Mouse (Mus musculus) left cerebral cortex, adult 18-20 months (tissue): ENCODE measurements at regions not wholly inside any gene's neighbourhood (a gene's known extent, or its start where the extent isn't known, plus 50 kb on each side); places are given as distances from the start of the nearest gene placed in this dataset.

Experiments used
- DNase-seq, 2 experiments: peaks; one replicate each; pipeline ENCODE4 v3.0.0; 2021 to 2022; ENCODE audit warnings: low spot score in 2 of 2, mixed read lengths in 1 of 2

DNA sequence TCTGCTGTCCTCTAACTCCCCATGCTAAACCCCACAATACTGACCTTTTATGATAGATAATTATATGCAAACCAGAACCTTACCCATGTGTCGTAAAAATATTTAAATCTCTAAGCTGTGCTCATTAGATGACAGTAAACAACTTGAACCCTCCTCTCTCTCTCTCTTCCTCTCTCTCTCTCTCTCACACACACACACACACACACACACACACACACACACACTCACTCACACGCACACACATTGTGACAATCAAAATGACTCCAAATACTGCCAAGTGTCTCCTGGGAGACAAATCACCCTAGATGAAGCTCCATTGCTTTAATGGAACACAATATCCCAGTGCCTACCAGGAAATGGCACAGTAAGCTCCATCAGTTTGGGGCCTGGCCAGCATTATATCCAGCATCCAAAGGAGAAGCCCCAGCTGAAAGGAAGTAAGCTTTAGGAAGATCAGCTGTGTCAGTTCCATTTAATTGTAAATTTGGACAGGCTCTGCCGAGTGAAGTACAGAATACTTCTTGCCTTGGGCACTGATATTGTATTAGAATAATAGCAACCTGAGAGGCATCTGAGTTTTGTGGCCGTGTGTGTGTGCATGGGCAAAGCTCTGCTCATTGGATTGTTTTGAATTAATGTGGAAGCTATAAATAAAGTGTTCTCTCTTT lies 220.7 kb downstream of the Fam84b start:
- DNase-seq, result no peak

DNA sequence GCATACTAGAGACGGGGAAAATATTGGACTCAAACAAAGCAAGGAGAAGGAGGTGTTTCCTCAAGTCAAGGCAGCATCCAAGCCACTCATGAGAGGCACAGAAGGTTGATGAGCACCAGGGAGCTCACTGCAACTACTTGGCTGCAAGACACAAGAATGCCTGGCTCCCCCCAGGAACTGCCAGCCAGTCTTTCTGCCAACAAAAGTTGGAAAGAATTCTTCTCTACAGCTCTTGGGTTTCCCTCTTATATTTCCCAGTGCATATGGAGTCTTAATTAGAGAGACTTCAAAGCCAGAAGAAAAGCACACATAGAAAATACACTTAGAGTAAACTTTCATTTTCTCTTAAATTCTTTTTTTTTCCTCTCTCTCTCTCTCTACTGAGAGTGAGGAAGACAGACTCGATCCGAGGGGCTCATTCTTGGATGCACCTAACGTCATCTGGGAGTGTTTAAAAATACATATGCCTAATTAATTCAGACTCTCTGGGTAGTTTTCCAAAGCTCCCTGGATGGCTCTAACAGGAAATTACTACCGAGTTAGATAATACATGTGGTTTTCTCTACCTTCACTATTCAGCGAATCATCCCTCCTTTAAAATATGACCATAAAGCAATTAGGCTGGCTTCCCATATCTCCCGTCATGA lies 222.7 kb downstream of the Fam84b start:
- DNase-seq, result peak; percentile 3 to 17

DNA sequence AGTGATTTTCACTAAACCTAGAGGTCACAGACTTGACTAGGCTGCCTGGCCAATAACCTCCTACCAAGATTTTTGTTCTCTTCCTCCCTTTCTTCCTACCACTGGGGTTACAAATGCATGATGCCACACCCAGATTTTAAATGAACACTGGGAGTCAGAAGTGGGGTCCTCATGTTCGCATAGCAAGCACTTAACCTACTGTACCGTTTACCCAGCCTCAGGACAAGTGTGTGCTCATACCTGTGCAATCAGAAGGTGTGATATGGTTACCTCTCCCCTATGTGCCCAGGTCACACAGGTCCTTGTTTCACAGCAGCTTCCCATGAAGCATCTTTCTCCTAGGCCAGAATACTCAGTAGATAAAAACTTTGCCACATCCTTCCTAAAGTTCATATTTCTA lies 234.8 kb downstream of the Fam84b start:
- DNase-seq, result no peak

DNA sequence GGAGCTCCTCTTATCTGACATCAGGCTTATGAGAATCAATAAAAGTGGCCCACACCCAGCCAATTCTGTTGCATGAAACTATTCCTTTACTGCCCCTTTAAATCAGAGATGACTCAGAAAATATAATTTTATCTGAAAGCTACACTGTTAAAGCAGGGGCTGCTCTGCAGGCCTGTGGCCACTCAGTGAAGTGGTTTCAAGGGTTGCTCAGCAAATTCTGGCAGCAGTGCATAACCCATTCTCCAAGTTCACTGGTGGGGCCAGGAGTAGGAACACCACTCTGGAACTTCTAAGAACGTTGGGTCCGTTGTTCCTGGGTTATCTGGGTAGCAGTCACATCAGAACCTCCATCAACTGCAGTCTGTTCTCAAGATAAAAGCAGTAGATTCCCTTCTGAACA lies 236.2 kb downstream of the Fam84b start:
- no peak for DNase-seq

DNA sequence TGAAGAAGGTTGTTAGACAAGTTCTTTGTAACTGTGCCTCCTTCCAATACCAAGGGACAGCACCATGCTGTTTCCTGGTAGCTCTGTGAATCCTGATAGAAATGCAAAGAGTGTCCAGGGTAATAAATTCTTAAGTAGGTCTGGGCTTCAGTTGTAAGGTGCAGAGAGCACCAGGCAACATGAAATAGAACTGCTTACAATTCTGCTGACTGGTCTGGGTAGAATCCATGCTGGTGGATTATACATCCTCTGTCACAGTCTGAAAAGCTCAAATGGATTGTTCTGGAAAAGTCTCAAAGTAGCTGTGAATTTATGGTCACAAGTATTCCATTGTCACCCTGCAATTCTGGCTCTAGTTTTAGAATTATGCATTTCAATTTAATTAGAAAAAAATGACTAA lies 251.7 kb downstream of the Fam84b start:
- DNase-seq, result no peak

DNA sequence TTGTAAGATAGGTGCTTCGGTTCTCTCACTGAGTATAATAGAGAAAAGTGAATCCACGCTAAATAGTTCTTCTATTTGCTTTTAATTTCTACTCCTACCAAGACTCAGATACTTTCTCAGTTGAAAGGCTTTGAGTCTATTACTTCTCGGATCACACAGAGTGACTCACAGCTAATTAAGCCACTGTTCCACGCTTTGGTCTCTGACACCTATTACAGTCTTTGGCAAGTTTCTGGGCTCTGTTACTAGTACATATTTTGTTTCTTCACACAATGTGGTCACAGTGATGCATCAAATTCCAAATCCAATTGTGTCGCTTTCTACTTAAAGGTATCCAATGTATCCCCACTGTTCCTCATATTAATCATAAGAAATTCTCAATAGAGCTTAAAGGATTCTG lies 276.5 kb downstream of the Fam84b start:
- DNase-seq, result no peak

DNA sequence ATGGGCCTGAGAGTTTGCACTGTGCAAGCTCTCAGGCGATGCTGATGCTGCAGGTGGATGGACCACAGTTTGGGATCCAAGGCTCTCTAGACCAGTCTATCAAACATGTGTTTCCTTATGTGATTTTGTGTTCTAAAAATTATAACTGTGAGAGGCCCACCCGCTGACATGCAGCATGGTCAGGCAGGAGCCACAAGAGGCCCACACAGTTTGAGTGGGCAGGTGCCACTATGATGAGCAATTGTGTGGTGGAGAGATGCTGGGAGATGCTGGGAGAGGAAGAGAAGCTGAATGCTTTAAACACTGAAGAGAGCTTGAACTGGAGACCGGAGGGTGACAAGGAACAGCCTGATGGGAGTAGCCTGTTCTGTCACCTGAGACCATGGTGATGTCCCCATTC lies 287.3 kb downstream of the Fam84b start:
- DNase-seq, result peak in 1 of 2 experiments; percentile 16

DNA sequence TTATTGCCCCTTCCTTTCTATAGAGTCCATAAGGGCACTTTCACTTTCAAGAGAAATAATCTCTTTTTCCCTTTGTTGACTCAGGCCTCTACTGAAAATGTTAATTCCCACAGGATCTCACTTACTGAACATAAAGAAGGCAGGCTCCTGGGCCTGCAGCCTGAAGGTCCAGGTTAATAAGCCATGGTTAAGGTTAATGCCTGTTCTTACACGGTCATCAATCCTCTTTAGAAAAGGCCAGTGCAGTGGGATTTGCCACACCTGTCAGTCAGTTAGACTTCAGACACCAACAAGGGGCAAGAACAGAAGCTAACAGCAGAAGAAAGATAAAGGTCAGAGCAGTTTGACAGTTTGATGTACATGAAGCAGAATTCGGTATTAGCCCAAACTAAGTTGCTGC lies 288.6 kb downstream of the Fam84b start:
- no peak for DNase-seq

DNA sequence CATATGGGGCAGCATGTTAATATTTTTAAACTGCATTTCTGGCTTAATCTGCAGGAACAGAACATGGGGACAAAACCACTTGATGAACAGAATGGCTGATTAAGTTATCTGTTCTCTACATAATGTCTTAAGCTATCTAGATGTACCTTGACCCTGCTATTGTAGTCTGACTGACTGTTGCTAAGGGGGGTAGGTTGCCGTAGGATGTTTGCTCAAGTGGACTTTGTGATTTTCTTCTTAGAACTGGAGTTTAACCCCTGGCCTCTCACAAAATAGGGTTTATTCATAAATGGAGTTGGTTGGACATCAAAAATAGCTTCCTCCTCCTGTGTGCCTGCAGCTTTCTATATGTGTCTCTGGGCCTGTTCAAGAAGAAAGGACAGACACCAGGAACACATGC lies 292.9 kb downstream of the Fam84b start:
- no peak for DNase-seq

DNA sequence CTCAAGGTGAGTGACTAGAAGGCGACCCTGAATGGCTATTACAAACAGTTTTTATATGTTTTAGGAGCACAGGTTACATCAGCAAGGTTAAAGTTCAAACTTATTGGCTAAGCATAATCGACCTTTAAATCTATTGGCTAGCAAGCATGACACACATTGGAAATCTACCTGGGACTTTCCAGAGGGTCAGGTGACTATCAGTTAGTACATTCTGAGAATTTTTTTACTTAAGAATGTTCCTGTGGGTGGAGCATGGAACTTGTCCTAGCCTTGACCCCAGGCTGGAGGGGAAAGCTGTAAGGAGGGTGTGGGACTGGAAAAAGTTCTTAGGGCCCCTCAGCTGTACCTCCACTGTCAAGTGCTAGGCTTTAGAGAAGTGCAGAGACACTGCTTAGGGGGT lies 297.9 kb downstream of the Fam84b start:
- DNase-seq, result no peak

DNA sequence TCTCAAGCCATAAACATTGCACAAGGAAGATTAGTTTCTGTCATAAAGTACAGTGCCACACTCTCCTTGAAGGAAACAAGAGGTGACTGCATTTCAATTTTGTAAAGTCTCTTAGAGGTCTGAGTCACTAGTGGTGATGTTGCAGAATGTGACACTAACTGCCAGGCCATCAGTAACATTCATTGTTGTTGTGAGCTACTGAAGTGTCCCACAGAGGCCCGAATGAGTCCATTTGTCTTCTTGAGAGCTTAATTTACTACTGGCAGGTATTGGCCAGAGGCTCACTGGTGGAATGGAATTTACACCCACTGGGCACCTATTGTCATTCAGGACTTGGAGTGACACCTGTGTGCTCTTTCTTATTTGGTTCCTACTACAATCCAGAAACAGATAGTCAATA lies 299.0 kb downstream of the Fam84b start:
- DNase-seq, result no peak

DNA sequence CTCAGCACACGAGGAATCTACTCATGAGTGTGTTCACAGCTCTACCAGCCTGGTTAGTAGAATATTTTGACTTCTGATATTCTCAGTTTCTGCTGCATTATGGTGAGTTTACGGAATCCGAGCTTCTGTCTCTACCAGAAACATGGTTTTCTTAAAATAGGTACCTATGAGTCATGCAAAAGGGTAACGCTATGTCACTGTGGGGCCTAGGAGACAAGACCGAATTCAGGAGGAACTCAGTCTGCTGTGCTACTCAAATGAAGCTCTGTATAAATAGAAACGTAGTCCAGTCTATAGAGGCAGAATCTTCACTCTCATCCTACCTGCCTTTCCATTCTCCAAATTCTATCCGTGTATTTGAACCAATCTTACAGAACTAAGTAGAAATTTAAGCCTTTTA lies 305.5 kb downstream of the Fam84b start:
- no peak for DNase-seq

DNA sequence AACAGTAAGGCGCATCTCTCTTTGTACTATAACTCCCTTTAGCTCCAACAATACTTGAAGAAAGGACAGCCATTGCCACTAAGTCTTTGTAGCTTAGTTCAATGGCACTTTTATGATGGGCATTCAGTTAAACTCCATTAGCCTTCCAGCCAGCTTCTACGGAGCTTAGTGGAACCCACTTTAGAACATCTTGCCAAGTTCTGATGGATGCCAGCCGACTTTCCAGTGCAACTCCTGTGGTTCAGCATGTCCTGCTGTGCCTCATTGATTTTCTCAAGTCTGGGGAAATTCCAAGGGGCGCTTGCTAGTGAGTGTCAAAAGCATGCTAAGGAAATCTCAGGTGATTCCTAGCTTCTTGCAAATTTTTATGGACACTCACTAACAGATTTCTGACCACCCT lies 316.4 kb downstream of the Fam84b start:
- DNase-seq, result no peak

DNA sequence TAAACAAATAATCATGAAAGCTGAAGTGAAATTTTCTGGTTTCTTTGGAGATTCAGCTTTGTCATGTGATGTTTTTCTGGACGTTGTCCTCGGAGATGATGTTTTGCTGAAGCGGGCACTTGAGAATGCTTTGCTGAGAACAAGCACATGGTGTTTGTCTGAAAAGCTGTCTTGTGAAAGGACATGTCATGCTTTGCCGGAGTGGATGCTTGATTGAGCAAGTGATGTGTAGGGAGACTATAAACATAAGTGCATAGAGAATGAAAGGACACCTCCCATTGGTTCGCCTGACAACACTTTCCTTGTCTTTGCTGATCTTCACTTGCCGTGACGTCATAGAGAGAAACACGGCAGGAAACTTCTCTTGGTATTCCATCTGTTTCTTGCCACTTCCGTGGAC lies 318.9 kb downstream of the Fam84b start:
- no peak for DNase-seq

DNA sequence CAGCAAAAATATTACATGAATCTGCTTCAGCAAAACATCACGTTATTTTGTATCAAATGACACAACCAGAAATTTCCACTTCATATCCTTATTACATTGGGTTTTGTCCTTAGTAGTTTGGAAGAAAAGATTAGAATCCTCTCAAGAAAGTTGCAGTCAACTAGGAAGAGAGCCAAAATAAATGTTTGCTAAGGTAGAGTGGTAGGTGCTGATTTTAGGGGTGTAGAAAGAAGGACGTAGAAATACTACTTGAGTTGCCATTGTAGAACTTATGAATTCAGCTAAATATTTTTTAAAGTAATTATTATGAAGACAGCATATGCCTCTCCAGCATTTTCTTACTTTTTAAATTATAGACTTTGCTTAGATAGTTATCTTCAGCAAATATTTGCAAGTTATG lies 336.8 kb downstream of the Fam84b start:
- no peak for DNase-seq

DNA sequence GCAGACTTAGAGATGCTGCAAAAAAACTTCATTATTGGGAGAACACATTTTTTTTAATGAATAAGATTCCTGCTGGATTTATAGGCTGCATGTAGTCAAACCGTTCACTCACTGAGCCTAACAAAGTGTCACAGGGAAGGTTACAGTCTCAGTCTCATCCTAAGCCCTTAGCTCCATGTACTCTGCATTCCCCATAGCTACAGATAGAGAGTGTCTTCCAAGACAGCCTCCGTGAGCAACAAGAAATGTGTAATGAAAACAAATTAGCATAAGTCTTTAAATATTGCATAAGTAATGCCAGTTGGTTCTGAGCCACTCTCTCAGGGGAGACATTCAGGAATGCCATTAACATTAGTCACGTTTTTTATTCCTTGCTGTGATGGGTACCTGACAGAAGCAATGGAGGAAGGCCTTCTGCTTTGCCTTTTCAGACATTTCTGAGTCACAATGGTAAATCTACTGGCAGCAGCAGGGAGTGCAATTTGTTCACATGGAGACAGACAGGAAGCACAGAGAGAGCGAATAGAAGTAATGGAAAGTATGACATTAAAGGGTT lies 376.7 kb downstream of the Fam84b start:
- DNase-seq, result no peak

DNA sequence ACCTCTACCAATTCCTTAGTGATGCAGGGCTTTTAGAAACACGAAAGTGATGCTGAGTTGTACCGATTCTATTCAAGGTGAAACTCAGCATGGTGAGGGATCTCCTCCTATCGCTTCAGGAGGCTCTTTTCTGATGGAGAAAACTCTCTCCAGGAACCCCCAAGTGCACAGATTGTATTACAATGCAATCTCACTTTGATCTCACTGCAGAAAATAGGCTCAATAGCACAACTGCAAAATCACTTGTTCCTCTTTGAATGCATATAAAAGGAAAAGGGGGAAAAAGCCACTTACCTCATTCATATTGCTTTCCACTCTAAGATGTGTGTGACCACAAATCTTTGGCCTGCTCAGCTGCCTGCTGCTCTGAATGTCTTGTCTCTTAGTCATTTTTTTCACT lies 378.5 kb downstream of the Fam84b start:
- no peak for DNase-seq

DNA sequence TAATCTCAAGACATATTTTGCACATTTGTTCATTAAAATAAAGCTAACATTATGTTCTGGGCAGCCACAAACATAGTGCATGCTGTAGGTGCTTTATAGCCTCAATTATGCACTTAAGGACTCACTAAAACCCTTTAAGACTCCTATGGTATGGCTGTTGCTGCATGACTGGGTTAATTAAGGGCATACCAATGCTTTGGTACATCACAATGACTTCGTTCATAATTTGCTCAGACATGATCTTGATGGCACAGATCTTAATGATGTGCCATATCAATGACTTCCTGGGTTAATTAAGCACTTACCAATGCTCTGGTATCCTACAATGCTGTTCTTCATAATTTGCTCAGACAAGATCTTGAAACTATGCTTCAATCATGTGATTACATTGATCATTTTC lies 415.5 kb upstream of the 4933412E24Rik start:
- no peak for DNase-seq

DNA sequence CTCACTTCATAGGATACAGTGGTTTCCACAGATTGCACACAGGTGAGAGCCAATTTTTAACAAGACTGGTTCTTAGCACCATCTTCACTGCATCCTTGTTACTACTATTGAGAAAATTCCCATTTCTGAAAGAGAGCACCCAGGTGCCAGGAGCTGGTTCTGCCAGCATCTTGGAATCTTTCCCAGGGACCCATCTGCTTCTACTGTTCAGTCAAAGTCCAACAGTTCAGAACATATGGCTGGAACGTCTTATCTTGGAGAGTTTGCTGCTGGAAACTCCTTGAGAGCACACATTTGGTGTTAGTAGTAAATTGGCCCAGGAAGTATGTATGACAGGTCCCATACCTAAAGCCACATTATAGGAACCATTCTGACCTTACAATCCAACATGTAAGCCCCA lies 402.7 kb upstream of the 4933412E24Rik start:
- DNase-seq, result peak; percentile 22 to 34

DNA sequence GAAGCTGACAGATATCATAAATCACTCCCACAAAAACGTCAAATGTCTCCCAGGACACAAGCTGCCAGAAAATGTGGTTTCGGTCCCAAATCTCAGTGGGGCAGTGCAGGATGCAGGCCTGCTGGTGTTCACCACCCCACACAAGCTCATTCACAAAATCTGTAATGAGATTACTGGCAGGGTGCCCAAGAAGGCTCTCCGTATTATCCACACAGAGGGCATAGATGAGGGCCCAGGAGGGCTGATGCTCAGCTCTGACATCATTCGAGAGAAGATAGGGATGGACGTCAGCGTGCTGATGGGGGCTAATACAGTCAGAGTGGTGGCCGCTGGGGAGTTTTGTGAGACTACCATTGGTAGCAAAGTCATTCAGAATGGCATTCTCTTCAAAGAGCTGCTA lies 375.9 kb upstream of the 4933412E24Rik start:
- no peak for DNase-seq

DNA sequence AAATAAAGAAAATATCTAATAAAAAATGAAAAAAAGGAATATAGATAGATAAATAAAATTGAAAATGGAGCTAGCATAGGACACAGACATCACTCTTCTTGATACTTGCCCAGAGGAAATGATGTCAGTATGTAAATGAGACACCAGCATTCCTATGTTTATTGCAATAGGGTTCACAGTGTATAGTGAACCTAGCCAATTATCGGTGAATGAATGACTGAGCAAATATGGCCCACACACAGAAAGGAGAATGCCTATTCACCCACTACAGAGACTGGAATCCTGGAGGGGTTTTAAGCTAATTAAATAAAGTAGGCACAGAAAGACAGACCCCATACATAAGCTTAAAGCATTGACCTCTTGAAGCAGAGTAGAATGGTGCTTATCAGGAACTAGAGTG lies 373.9 kb upstream of the 4933412E24Rik start:
- DNase-seq, result no peak

DNA sequence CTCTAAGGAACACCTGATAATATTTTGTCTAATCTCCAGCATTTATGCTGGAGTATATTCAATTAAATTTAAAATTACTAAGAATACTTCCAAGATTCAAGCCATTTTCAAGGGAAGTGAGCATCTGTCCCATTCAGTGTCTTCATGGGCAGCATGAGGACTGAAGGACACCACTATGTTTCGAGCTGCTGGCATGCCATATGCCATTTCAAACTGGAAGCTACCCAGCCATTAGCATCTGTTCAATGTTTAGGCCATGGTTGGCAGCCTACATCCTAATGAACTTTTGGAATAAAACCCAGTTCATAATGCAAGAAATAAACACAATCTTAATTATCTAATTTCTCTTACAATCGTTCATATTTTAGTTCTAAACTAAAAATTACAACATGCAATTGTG lies 371.5 kb upstream of the 4933412E24Rik start:
- no peak for DNase-seq
